ENCODE assay signal across 15 mouse cellular contexts in the genomic region with DNA sequence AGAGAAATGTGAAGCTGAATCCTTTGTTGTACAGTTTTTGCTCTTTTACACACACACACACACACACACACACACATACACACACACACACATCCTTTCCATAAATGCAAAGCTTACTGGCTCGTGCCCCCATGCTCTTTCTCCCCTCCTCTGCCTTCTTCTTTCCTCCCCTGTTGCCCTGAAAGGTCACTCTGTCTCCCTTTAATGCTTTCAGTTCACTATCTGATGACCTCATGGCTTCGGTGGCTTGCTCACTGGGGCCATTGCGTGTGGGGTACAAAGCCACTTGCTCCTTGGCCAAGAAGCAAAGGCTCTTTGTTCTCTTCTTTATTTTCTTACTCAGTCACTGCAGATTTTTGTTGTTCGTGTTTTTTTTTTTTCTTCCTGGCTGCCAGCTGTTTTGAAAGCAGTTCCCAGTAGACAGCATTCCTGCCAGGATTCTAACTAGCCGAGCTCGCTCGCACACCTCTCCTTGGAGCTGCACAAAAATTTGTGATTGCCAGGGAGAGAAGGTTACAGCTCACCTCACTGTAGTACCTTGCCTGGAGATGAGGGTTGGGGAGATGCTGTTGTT. TPM values are rescaled to one million over a fixed set of nuclear protein-coding genes. Genes with fewer than 3 reads are reported as not detected.
A peak's percentile ranks its signal among the peaks of the same experiment; 100 is the strongest.
DNase-seq lines count a peak whose midpoint lies in the region; ATAC-seq lines count a peak whose summit lies in the region.
"Had no signal": no experiment of that assay in that cellular context is flagged by ENCODE, and none has a peak within 500 bp of the region (broad histone marks: within the 10 kb centered on the region; RNA-seq: fewer than 3 reads in every experiment).

No protein-coding gene starts in this region.

- no peak overlapping the region for H3K4me3 ChIP-seq in kidney, embryonic 15.5 days (replicated peaks)
- H3K4me3 ChIP-seq in forebrain, embryonic 15.5 days: no peak overlapping the region
- no peak overlapping the region for H3K4me3 ChIP-seq in midbrain, embryonic 13.5 days (replicated peaks)
- H3K4me3 ChIP-seq: heart, adult 2 months had no signal

- no peaks in the 10 kb centered on the region for H3K36me3 ChIP-seq in kidney, embryonic 15.5 days
- no peaks in the 10 kb centered on the region for H3K36me3 ChIP-seq in forebrain, embryonic 15.5 days
- H3K36me3 ChIP-seq in midbrain, embryonic 13.5 days: no peaks in the 10 kb centered on the region

- peak overlapping the region; percentile 14; the same call in 1 of the 2 replicates for H3K27ac ChIP-seq in kidney, embryonic 15.5 days
- H3K27ac ChIP-seq in forebrain, embryonic 15.5 days (replicated peaks): peak overlapping the region; percentile 4; the same call in 1 of the 2 replicates
- peak overlapping the region; percentile 7; the same call in 1 of the 2 replicates for H3K27ac ChIP-seq in midbrain, embryonic 13.5 days
- H3K27ac ChIP-seq: heart, adult 2 months had no signal

- H3K9me3 ChIP-seq in kidney, embryonic 15.5 days (replicated peaks): no peaks in the 10 kb centered on the region
- H3K9me3 ChIP-seq in forebrain, embryonic 15.5 days: no peaks in the 10 kb centered on the region
- no peaks in the 10 kb centered on the region for H3K9me3 ChIP-seq in midbrain, embryonic 13.5 days

- no peak overlapping the region for H3K9ac ChIP-seq in kidney, embryonic 15.5 days
- H3K9ac ChIP-seq in forebrain, embryonic 15.5 days (replicated peaks): no peak overlapping the region
- H3K9ac ChIP-seq in midbrain, embryonic 13.5 days (replicated peaks): 0 out of 2 replicates have a peak overlapping the region, but pooled peaks have one; percentile 10

- ATAC-seq in kidney, embryonic 15.5 days (replicated peaks; ENCODE audit: low FRiP score): no peak
- ATAC-seq in forebrain, embryonic 15.5 days (replicated peaks): peak; percentile 19; the same call in 1 of the 2 replicates
- 0 out of 2 replicates have a peak, but pooled peaks have one; percentile 18 for ATAC-seq in midbrain, embryonic 13.5 days
- no peak for ATAC-seq in granulocyte monocyte progenitor cell, adult 5-6 weeks (replicated peaks; ENCODE audit: poor library complexity, severe bottlenecking)

- DNase-seq in kidney, adult 9 months: no peak
- peak; percentile 46 for DNase-seq in embryo, embryonic 11 days
- DNase-seq in cerebellum, adult 9-11 months: no peak
- DNase-seq in B cell, adult 2 months: no peak
- DNase-seq: heart, adult 2 months; heart, postnatal 36 days; kidney, adult 2 months; lung, adult 18-20 months; spleen, adult 18-20 months had no signal

- 29% methylated on average over 7 of the region's 7 CpGs for WGBS in kidney, embryonic 15.5 days
- 12% methylated on average over 7 of the region's 7 CpGs for WGBS in forebrain, embryonic 15.5 days
- WGBS in midbrain, embryonic 13.5 days: 20% methylated on average over 7 of the region's 7 CpGs

- peaks cover 14% of the 10 kb centered on the region for H3K4me1 ChIP-seq in kidney, embryonic 15.5 days
- peaks cover 5% of the 10 kb centered on the region; the same call in 1 of the 2 replicates for H3K4me1 ChIP-seq in forebrain, embryonic 15.5 days
- H3K4me1 ChIP-seq in midbrain, embryonic 13.5 days (replicated peaks): peaks cover 13% of the 10 kb centered on the region

- no peaks in the 10 kb centered on the region for H3K27me3 ChIP-seq in kidney, embryonic 15.5 days
- H3K27me3 ChIP-seq in forebrain, embryonic 15.5 days: no peaks in the 10 kb centered on the region
- no peaks in the 10 kb centered on the region for H3K27me3 ChIP-seq in midbrain, embryonic 13.5 days

- no peak overlapping the region for H3K4me2 ChIP-seq in kidney, embryonic 15.5 days
- no peak overlapping the region for H3K4me2 ChIP-seq in forebrain, embryonic 15.5 days (replicated peaks)
- H3K4me2 ChIP-seq in midbrain, embryonic 13.5 days (replicated peaks): no peak overlapping the region

RNA-seq across cellular contexts. Expression of gene Tmem268, which starts 11.7 kb away (rescaled TPM):
- polyA plus RNA-seq in kidney, embryonic 15.5 days (2015; fragmentation: Nextera tagmentation; extraction: Ambion mirVana): 5.9 and 7.8 TPM in 2 replicates
- 4.6 and 5.8 TPM in 2 replicates for polyA plus RNA-seq in forebrain, embryonic 15.5 days (2015; fragmentation: Nextera tagmentation; extraction: Ambion mirVana)
- 2.7 and 2.8 TPM in 2 replicates for polyA plus RNA-seq in midbrain, embryonic 13.5 days (2015; fragmentation: Nextera tagmentation; extraction: Ambion mirVana)
- total RNA-seq in granulocyte monocyte progenitor cell, adult 5-6 weeks (2014; fragmentation: Nextera tagmentation): 6.5 and 6.6 TPM in 2 replicates
- total RNA-seq in granulocyte monocyte progenitor cell, adult 5-6 weeks (2017): 14.6 and 16.7 TPM in 2 replicates

RNA-seq across cellular contexts. Expression of gene Atp6v1g1, which starts 25.7 kb away (rescaled TPM):
- polyA plus RNA-seq in kidney, embryonic 15.5 days (2015; fragmentation: Nextera tagmentation; extraction: Ambion mirVana): 287 and 307 TPM in 2 replicates
- 452 and 469 TPM in 2 replicates for polyA plus RNA-seq in forebrain, embryonic 15.5 days (2015; fragmentation: Nextera tagmentation; extraction: Ambion mirVana)
- 461 and 466 TPM in 2 replicates for polyA plus RNA-seq in midbrain, embryonic 13.5 days (2015; fragmentation: Nextera tagmentation; extraction: Ambion mirVana)
- total RNA-seq in granulocyte monocyte progenitor cell, adult 5-6 weeks (2014; fragmentation: Nextera tagmentation): 97.1 and 115 TPM in 2 replicates
- 72.3 and 98.9 TPM in 2 replicates for total RNA-seq in granulocyte monocyte progenitor cell, adult 5-6 weeks (2017)

RNA-seq across cellular contexts. Expression of gene Gm11213, which starts 34.8 kb away (rescaled TPM):
- polyA plus RNA-seq in kidney, embryonic 15.5 days (2015; fragmentation: Nextera tagmentation; extraction: Ambion mirVana): not detected in 2 replicates
- not detected in 2 replicates for polyA plus RNA-seq in forebrain, embryonic 15.5 days (2015; fragmentation: Nextera tagmentation; extraction: Ambion mirVana)
- not detected in 2 replicates for polyA plus RNA-seq in midbrain, embryonic 13.5 days (2015; fragmentation: Nextera tagmentation; extraction: Ambion mirVana)
- not detected in 2 replicates for total RNA-seq in granulocyte monocyte progenitor cell, adult 5-6 weeks (2014; fragmentation: Nextera tagmentation)
- total RNA-seq in granulocyte monocyte progenitor cell, adult 5-6 weeks (2017): not detected in 2 replicates
- total RNA-seq: heart, adult 2 months; heart, postnatal 36 days; left cerebral cortex, postnatal 36 days; monocyte, adult 5-6 weeks had no signal
- polyA plus RNA-seq: heart, adult 2 months; kidney, adult 2 months had no signal

RNA-seq across cellular contexts. Expression of gene Tex48, which starts 51.9 kb away (rescaled TPM):
- not detected in 2 replicates for polyA plus RNA-seq in kidney, embryonic 15.5 days (2015; fragmentation: Nextera tagmentation; extraction: Ambion mirVana)
- polyA plus RNA-seq in forebrain, embryonic 15.5 days (2015; fragmentation: Nextera tagmentation; extraction: Ambion mirVana): not detected in 2 replicates
- not detected in 2 replicates for polyA plus RNA-seq in midbrain, embryonic 13.5 days (2015; fragmentation: Nextera tagmentation; extraction: Ambion mirVana)
- total RNA-seq in granulocyte monocyte progenitor cell, adult 5-6 weeks (2014; fragmentation: Nextera tagmentation): not detected in 2 replicates
- total RNA-seq in granulocyte monocyte progenitor cell, adult 5-6 weeks (2017): not detected in 2 replicates
- total RNA-seq: heart, adult 2 months; heart, postnatal 36 days; left cerebral cortex, postnatal 36 days; monocyte, adult 5-6 weeks had no signal
- polyA plus RNA-seq: heart, adult 2 months; kidney, adult 2 months had no signal

Comparison
In these comparisons a context has a peak if more than half of its experiments do, and no peak if none do; other contexts are left out.
1. ATAC-seq: peak in forebrain, embryonic 15.5 days (single experiment) and midbrain, embryonic 13.5 days (single experiment); none in kidney, embryonic 15.5 days (single experiment) and granulocyte monocyte progenitor cell, adult 5-6 weeks (single experiment).
2. Peak in every context shown above with its lines, with median percentiles within 50 percentile points of each other: H3K27ac ChIP-seq.